Mouse (Mus musculus): ENCODE data around the gene Gm16253.

DNA sequence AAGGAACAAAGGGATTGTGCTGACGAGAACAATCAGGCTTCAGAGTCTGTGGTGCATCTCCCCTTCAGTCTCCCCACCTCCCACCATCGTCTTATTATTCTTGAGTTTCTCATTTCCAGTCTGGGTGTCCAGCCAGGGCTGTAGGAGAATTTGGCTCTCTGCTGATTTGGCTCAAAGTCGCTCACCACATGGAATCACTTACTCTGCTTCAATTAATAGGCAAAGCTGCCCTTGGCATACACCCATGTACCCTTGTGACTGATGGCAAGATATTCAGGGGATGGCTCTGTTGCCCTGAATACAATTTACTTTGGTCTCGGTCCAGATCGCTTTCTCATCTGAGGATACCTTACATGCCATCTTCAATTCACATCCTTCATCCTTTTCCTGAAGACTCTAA, 26.5 kb downstream of the Gm16253 start:
- no peak for TF ChIP-seq CTCF (IDR thresholded peaks at IDR 0.05; ENCODE audit: insufficient read depth, low read depth, low read length)
- no peak for TF ChIP-seq POLR2A (IDR thresholded peaks at IDR 0.05; ENCODE audit: insufficient read depth, low read depth, low read length)
